Mouse (Mus musculus): Measurements from ENCODE around the gene Sema4b. TPM values are rescaled to one million over a fixed set of nuclear protein-coding genes. Genes with fewer than 3 reads are reported as not detected.

Gene Sema4b
- polyA plus RNA-seq (2012; rRNA removed): 15.8 and 27.2 TPM in 2 replicates

DNA sequence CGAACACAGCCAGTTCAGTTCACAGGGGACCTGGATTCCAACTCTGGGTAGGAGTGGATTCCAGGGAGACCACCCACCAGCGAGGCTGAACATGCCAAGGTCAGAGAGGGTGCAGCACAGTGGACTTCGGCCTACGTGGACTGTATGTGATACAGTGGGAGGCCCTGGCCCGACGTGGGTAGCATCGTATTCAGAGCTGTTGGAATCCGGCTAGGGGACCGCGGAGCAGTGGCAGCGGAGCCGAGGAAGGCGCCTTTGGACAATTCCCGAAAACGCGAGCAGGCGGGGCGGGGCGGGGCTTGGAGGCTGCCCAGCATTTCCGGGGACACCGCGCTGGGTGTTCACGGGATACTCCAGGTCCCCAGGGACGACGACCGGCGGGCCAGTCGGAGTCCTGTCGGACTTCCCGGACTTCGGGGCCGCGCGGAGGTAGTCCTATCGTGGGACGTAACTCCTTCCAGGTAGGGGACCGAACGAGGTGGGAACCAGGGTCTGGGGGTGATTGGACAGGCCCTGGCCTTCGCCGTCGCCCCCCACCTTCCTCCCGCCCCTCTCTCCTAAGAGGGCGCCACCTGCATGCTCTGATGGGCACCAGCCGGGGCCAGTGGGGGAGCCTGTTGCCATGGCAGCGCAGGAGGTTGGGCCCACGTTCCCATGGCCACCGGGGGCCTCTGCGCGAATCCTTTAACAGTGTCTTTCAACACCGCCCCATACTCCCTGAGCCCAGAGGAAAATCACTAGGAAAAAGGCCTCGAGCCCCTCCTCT, at the start of gene Sema4b:
TSS of gene Sema4b (plus strand) at position 311 of the 766 bp plus-strand sequence.
- peak; percentile 93 for DNase-seq (ENCODE audit: low spot score)

DNA sequence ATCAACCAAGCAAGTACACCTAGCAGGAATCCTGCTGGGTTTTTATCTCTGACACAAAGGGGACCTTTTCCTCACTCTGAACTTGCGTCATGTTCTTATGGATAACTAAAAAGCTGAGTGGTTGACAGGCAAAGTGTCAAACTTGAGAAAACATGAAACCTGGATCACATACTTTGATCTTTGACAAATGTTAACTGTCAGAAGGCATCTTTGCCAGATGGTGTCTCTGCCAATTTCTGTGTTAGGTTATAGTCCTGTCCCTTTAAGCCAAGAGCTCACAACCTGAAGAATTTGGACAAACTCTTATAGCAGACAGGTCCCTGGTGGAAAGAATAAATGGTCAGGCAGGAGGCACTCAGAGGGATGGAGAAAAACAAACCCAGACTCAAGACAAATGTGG, 48.3 kb upstream of the Sema4b start:
- DNase-seq (ENCODE audit: low spot score): no peak

DNA sequence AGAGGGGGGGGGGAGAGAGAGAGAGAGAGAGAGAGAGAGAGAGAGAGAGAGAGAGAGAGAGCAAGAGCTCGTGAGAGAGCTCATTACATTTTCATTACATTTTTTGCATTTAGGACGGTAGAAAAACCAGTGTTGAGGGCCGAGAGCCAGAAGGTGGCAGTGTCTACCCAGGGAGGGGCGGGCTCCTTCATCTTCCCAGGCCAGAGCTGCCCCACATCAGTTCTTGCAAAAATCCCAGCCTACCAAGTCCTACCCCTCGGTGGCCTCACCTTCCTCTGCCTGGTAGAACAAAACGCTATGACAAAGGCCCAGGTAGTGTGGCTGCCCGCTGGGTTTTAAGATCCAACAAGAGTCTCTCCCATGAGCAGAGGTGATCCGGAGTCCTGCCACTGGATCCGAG, 45.8 kb upstream of the Sema4b start:
- peak; percentile 45 for DNase-seq (ENCODE audit: low spot score)

DNA sequence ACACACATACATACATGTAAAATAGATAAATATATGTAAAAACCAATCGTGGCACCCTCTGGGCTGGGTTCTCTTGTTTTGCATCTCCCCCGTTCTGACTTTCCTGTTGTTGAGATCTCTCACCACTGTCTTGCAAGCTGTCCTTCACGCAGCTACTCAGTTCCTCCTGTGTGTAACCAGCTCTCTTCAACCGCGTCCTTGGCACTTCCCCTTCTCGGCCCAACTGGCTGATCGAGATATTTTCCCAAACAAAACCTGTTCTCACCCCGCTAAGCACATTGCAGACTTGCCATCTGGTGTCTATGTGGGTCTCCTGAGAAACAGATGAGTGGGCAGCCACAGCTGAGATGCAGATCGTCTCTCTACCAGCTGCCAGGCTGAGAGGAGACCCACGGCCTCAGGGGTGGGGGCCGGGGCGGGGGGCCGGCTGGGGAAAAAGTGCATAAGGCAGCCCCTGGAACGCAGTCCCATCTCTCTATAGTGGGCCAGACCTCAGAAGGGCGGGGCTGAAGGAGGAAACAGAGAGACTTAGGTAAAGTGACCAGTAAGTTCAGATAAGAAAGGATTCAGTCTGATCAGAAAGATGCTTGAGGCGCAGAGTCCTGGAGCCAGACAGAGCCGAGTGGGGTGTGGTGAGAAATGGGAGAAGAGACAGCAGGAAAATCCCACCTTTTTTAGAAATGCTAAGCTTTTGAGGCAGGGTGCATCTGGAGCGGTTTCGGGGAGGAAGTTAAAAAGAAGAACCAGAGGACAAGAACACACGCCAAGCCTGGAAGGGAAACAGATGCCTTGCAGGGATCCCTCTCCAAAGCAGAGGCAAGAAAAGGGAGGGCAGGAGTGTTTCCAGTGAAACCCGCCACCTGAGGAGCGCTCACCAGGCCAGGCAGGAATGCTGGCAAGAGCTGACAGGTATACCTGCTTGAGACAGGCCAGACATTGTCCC, 43.0 kb upstream of the Sema4b start:
- no peak for DNase-seq (ENCODE audit: low spot score)

DNA sequence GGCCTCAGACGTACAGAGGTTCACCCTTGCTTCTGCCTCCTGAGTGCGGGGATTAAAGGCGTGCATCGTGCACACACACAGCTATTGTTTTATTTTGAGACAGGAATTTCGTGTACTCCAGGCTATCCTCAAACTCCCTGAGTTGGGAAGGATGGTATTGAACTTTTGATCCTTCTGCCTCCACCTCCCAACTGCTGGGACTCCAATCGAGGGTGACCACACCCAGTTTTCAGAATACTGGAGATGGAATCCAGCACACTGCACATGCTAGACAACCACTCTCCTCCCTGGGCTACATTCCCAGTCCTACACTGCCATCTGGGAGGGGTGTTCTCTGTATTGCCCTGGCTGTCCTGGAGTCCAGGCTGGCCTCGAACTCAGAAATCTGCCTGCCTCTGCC, 41.9 kb upstream of the Sema4b start:
- DNase-seq (ENCODE audit: low spot score): no peak

DNA sequence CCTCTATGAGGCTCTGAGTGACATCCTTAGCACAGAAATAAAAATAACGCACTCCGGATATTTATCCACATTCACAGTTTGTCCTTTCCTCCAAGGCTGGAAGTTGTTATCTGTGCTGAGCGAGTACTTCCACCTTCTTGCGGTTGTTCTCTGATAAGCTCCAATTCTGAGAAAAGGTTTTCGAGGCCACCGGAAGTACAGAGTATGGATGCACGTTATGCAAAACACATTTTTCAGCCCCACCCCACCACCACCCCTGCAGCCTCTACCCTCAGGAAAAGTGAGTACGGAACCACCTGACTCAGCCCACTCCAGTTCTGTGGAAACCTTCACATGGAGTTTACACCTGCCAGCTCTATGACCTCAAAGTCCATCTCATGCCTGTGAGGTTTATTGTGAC, 40.6 kb upstream of the Sema4b start:
- no peak for DNase-seq (ENCODE audit: low spot score)

DNA sequence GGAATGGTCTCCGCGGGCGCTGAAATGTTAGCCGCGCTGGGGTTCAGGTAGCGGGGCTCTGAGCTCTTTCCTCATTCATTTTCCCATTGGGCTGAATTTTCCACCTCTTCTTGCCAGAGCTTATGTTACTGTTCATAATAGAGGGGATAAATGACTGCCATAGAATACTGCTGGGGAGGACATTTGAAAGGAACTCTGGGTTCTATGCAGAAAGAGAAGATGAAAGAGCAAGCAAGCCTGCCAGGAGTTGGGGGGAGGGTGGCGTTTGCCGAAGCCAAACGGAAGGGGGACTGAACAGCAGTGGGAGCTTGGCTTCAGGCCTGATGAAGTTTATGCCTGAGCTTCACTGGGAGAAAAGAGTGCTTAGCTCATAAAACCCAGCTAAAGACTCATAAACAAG, 37.3 kb upstream of the Sema4b start:
- no peak for DNase-seq (ENCODE audit: low spot score)

DNA sequence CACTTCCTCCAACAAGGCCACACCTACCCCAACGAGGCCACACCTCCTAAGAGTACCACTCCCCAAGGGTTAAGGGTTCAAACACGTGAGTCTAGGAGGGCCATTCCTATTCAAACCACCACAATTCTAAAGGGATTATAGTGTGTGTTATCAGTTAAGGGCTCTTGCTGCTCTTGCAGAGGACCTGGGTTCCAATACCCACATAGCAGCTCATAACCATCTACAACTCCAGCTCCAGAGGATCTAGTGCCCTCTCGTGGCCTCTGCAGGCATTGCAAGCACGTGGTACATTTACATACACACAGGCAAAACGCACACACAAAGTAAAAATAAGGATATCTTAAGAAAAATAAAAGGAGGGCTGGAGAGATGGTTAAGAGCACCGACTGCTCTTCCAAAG, 34.5 kb upstream of the Sema4b start:
- no peak for DNase-seq (ENCODE audit: low spot score)

DNA sequence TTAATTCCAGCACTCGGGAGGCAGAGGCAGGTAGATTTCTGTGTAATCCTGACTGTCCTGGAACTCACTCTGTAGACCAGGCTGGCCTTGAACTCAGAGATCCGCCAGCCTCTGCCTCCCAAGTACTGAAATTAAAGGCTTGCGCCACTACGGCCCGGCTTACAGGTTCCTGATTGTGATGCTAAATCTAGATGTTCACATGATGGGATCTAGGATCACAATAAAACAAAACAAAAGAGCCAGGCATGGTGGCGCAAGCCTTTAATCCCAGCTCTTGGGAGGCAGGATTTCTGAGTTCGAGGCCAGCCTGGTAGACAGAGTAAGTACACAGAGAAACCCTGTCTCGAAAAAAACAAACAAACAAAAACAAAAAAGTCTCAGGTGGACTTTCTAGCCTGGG, 33.9 kb upstream of the Sema4b start:
- DNase-seq (ENCODE audit: low spot score): no peak

DNA sequence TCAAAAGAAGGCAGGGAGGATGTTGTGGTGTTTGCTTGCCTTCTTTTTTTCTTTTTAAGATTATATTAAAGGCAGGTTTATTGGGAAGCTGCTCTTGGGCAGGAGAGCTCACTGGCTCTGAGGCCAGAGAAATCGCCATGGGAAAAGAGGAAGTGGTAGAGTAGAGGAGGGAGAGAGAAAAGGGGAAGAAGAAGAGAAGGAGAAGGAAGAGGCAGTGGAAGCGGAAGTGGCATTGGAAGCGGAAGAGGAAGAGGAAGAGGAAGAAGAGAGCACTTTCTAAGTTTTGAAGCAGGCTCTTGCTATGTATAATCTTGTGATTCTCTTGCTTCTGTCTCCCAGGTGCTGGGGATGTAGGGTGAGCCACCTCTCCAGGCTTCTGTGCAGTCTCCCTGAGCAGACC, 32.0 kb upstream of the Sema4b start:
- DNase-seq (ENCODE audit: low spot score): no peak

DNA sequence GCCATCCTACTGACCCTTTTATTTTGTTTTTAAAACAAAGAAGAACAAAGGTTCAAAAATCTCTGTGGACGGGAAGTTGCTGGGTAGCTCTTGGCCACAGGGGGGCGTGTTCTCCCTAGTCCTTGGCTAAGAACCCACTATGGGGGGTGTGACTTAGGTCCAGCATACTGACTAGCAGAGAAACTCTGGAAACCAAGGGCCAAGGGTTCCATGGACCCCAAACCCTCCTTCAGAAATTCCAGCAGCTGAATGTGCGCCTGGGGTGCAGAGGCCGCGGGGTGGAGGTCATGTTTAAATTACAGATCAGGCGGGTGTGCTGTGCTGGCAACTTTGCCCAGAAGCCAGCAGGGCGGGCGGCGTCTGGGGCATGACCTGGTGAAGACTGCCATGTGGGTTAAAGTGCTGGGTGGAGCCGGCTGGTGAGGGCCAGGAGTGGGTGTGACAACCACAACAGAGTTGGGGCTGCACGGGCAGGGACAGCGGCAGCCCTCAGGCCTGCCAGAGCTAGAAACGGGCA, 29.9 kb upstream of the Sema4b start:
- DNase-seq (ENCODE audit: low spot score): peak; percentile 65

DNA sequence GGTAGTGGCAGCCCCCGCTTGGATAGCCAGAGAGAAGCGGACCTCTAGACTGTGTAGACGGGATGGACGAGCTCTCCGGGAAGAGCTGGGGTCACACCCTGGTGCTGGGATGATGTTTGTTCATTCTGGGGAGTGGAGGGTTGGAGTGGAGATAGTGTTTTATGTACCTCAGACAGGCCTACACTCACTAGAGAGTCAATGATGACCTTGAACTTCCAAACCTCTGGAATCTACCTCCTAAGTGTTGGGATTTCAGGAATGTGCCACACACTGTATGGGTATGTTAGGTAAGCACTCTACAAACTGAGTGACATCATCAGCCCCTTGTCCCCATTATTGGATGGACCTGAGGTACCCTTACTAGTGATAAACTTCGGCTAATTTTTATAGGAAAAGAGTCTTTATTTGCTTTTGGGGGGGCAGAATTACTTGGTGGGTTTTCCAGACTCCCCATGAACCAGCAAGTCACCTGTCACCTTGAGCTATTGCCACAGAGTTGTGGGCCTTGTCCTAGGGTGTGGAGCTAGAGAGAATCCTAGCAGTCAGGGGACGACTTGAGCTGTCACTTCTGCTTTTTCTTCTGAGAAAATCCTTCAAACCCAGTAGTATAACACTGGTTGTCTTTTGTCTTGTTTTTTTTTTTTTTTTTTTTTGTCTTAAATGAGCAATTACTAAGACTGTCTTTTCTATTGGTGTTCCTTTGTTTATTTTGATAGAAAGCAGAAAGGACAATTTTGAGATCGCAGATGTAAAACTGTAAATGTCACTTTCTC, 28.0 kb upstream of the Sema4b start:
- no peak for DNase-seq (ENCODE audit: low spot score)

DNA sequence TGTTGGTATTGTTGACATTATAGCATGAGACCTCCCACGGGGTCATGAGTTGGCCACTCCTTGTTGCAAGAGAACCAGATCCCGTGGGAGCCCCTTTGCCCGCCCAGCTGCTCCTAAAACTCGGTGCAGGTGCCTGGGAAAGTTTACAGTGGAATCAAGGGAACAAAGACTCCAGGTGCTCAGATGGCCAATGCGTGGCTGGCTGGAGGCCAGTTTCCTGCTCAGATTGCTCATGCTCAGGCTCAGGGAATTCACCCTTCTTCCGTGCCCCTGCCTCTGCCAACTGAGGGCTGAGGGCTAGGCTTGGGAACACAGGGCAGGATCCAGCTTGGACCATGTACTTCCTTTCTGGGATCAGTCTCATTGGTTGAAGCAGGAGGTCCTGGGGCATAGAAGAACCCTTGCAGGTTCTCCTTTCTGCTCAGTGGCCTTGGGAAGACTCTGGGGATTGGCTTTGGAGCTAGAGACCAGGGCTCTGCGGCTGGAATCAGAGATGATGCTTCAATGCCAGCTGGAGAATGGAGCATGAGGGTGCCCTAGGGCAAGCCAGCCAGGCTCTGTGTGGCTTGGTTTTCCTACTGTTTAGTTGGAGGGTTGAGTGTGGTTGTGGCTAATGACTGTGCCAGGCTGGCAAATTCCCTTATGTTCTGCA, 26.2 kb upstream of the Sema4b start:
- DNase-seq (ENCODE audit: low spot score): peak; percentile 32

DNA sequence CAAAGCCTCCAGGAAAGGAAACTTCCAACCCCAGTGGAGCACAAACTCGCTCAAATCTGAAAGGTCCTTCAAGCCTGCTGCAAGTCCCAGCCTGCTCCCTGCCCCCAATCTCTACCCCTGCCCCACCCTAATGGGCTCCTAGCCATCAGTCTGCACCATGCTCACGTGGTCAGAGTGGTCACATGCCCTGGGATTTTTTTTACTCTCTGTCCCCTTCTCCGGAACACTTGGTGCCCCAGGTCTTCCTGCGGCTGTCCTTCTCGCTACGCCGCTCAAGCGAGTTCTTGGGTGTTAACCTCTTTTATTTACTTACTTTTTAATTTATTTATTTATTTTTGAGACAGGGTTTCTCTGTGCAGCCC, 25.7 kb upstream of the Sema4b start:
- peak; percentile 38 for DNase-seq (ENCODE audit: low spot score)

DNA sequence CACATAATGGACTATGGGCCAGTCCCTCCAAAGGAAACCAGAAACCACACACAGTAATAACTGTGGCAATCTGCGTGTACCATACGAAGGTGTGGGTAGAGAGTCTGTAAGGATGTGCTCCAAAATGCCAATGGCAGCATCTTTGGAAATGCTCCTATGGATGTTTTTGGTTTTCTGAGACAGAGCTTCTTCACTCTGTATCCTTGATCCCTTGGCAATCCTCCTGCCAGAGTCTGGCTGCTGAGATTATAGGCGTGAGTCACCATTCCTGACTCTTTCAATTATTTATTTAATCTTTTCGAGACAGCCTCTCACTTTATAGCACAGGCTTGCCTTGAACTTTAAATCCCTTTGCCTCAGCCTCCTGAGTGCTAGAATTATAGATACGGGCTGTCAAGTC, 21.2 kb upstream of the Sema4b start:
- DNase-seq (ENCODE audit: low spot score): no peak

DNA sequence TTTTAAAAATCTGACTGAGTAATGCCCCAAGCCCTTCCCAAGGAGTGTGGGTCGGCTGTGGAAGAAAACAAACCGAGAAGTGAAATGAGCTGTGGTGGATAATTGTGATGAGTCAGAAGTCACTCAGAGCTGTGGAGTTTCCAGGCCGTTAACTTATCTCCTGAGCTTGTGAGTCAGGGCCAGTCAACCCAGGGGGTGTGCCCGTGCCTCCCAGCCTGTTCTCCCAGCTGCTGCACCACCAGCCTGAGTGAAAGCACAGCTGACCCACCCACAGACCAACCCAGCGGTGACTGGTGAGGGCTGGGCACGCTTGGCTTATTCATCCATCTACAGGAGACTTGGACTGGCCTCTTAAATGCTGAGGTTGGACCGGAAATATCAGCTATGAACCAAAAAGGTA, 19.9 kb upstream of the Sema4b start:
- DNase-seq (ENCODE audit: low spot score): peak; percentile 41

DNA sequence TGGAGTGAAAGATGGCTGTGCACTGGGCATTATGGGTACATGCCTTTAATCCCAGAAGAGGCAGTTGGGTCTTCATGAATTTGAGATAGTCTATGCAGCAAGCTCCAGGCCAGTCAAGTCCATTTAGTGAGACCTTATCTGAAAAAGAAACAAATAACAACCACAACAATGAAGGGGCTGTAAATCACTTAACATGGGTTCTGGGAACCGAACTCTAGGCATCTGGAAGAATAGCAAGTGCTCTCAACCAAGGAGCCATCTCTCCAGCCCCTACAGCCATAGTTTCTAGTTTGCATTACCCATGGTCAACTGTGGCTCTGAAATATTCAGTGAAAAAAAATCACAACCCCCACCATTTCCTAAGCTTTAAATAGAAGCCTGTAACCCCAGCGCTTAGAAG, 16.8 kb upstream of the Sema4b start:
- no peak for DNase-seq (ENCODE audit: low spot score)

DNA sequence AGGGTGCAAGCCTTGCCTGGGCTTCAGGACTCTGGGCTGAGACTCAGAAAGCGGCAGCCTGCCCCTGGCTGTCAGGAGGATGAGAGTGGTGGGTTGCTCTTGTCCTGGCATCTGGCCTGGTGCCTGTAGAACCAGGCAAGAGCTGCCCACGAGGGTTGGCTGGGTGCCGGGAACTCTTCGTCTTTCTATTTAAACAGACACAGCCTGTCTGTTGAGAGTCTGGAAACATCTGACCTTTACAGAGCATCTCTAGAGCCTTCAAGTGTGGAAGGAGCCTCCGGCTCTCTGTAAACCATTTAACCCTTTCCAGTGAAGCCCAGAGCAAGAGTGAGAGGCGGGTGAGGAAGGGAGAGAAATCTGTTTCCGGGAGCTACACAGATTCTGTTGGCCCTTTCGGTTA, 15.3 kb upstream of the Sema4b start:
- no peak for DNase-seq (ENCODE audit: low spot score)

DNA sequence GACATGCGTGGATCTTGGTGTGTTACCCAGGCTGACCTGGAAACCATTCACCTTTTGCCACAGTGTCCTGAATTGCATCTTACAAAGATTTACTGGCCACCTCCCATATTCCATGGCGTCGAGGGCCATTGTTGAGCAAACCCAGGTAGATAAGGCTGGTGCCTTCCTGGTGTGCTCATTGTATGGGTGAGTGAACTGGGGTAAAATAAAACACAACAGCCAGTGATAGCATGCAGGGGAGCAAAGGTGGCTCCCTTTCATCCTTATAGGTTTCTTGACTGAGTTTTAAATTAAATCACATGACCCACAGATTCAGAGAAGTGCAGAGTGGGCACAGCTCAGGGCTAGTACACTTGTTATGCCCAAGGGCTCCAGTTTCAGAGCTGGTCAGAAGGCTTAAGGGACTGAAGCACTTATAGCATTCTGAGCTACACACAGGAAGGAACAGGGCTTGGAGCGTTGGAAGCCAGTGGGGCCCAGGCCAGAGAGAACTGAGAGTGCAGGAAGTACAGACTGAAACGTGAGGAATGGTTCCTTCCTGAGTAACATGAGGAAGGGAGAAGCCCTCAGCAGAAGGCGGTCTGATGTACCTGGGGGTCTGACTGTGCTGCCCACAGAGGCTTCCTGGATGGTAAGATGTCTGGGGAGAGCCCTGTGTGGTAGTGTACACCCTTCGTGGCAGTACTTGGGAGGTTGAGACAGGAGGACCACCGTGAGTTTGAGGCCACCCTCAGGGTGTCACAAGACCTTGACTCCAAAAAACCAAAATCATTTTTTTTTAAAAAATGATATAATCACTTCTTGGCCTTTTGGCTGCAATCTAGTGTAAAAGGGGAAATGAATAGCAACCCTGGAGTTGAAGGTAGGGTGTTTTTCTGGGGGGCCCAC, 14.3 kb upstream of the Sema4b start:
- DNase-seq (ENCODE audit: low spot score): no peak

DNA sequence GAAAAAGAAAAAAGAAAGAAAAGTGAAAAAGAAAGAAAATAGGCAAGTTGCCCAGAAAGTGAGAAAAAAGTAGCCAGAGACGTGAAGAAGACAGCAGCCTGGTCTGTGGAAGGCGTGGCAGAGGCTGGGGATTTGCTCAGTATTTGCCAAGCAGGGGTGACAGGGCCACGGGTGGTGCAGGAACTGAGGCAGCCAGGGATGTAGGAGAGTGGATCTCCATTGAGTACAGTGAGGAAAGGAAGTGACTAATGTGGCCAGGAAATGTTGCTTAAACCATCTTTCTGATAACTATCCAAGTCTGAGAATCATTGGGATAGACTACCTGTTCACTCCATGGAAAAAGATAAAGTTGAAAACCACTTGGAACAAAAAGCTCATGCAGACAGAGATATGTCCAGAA, 10.5 kb upstream of the Sema4b start:
- DNase-seq (ENCODE audit: low spot score): no peak

DNA sequence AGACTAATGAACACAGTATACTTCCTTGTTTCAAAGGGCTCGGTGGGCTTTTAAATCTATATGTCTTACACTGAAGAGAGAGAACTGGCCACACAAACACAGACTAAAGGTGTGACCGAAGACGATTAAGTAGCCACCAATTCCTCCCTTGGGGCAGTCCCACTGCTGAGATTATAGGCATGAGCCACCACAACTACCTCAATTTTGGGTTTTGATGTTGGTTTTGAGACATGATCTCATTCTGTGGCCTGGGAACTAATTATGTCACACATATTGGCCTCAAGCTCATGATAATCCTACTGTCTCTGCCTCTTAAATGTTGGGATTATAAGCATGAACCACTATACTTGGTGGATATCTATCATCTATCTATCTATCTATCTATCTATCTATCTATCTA, 9.2 kb upstream of the Sema4b start:
- DNase-seq (ENCODE audit: low spot score): no peak
